ENCODE assay signal across 26 mouse cellular contexts in the genomic region with DNA sequence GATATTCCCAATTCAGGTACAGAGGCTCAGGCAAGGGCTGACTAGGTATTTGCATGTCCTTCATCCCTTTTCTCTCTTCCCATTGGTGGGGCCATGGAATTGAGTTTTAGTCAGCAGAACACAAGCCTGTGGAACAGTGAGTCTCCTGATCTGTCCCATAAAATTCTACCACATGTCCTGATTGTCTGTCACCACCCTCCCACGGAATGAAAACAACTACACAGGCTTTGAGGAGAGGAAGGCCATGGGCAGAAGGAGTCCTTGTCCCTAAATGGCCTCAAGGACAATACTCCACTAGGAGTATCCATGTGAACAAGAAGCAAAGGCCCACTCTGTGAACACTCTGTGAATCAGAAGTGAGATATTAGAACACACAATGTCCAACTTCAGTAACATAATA.
DNase-seq lines count a peak whose midpoint lies in the region; ATAC-seq and TF ChIP-seq lines count a peak whose summit lies in the region.
"Had no signal": no experiment of that assay in that cellular context is flagged by ENCODE, and none has a peak within 500 bp of the region (broad histone marks: within the 10 kb centered on the region; RNA-seq: fewer than 3 reads in every experiment).

No protein-coding gene starts in this region.

- H3K4me3 ChIP-seq in heart, postnatal 0 days (ENCODE audit: low read depth, low read length): no peak overlapping the region
- H3K4me3 ChIP-seq: embryonic facial prominence, embryonic 12.5 days; embryonic facial prominence, embryonic 15.5 days; gastrocnemius, adult 2 months; heart, embryonic 12.5 days; heart, embryonic 15.5 days; hindbrain, embryonic 10.5 days; hindbrain, embryonic 13.5 days; intestine, embryonic 15.5 days had no signal

- H3K4me2 ChIP-seq in heart, postnatal 0 days (ENCODE audit: low read depth, low read length): no peak overlapping the region
- H3K4me2 ChIP-seq: embryonic facial prominence, embryonic 12.5 days; embryonic facial prominence, embryonic 15.5 days; heart, embryonic 12.5 days; heart, embryonic 15.5 days; hindbrain, embryonic 13.5 days; intestine, embryonic 15.5 days had no signal

- TF ChIP-seq CTCF in heart, postnatal 0 days (IDR thresholded peaks at IDR 0.05; ENCODE audit: low read depth): no peak

- no peak for TF ChIP-seq EP300 in heart, postnatal 0 days (IDR thresholded peaks at IDR 0.05; ENCODE audit: low read depth)

- peak; percentile 36; the same call in 1 of the 2 replicates for ATAC-seq in heart, postnatal 0 days (ENCODE audit: insufficient read depth, low read depth)
- ATAC-seq: CD4-positive, CD25-positive, alpha-beta regulatory T cell, adult 4 months; forebrain, embryonic 14.5 days; forebrain, postnatal 0 days; hindbrain, embryonic 16.5 days; intestine, embryonic 15.5 days had no signal

- no peaks in the 10 kb centered on the region for H3K27me3 ChIP-seq in heart, postnatal 0 days (ENCODE audit: control insufficient read depth, insufficient read depth, low read length)
- H3K27me3 ChIP-seq: embryonic facial prominence, embryonic 12.5 days; embryonic facial prominence, embryonic 15.5 days; heart, embryonic 12.5 days; heart, embryonic 15.5 days; hindbrain, embryonic 13.5 days; intestine, embryonic 15.5 days had no signal

- H3K4me1 ChIP-seq in heart, postnatal 0 days (ENCODE audit: control insufficient read depth, insufficient read depth): peaks cover 17% of the 10 kb centered on the region
- H3K4me1 ChIP-seq: embryonic facial prominence, embryonic 12.5 days; embryonic facial prominence, embryonic 15.5 days; hindbrain, embryonic 13.5 days; intestine, embryonic 15.5 days had no signal

- no peaks in the 10 kb centered on the region for H3K9me3 ChIP-seq in heart, postnatal 0 days (replicated peaks; ENCODE audit: control insufficient read depth, low read length)
- H3K9me3 ChIP-seq: embryonic facial prominence, embryonic 12.5 days; embryonic facial prominence, embryonic 15.5 days; heart, embryonic 12.5 days; heart, embryonic 15.5 days; hindbrain, embryonic 10.5 days; hindbrain, embryonic 13.5 days; intestine, embryonic 15.5 days had no signal

- DNase-seq in adrenal gland, adult 8-10 months: peak; percentile 20
- DNase-seq in adrenal gland, adult 18-20 months (ENCODE audit: low spot score in 2 of 2): no peak
- DNase-seq in heart, postnatal 0 days (ENCODE audit: low spot score): no peak
- no peak for DNase-seq in heart, postnatal 25 days (ENCODE audit: low spot score)
- DNase-seq in testis, postnatal 14 days (ENCODE audit: low spot score): peak; percentile 46
- DNase-seq in testis, postnatal 10 days (ENCODE audit: low spot score): no peak
- DNase-seq: cerebellum, adult 11 months; cerebellum, adult 2 months; cerebellum, adult 9-11 months; cerebellum, postnatal 25 days; forebrain, postnatal 0 days; gastrocnemius, adult 2 months; gastrocnemius, postnatal 14 days; heart, adult 18-20 months; heart, postnatal 36 days; kidney, adult 11 months had no signal

- intact Hi-C loops in heart, postnatal 25 days (cut with DNase I): no loop called here

- H3K36me3 ChIP-seq in heart, postnatal 0 days (replicated peaks; ENCODE audit: control insufficient read depth, insufficient read depth, low read length): peaks cover 11% of the 10 kb centered on the region; the same call in 1 of the 2 replicates
- H3K36me3 ChIP-seq: embryonic facial prominence, embryonic 12.5 days; embryonic facial prominence, embryonic 15.5 days; heart, embryonic 15.5 days; hindbrain, embryonic 10.5 days; hindbrain, embryonic 13.5 days; intestine, embryonic 15.5 days had no signal

- H3K27ac ChIP-seq in heart, postnatal 0 days (ENCODE audit: low read depth): no peak overlapping the region
- H3K27ac ChIP-seq: embryonic facial prominence, embryonic 12.5 days; embryonic facial prominence, embryonic 15.5 days; gastrocnemius, adult 2 months; heart, embryonic 15.5 days; hindbrain, embryonic 10.5 days; hindbrain, embryonic 13.5 days; intestine, embryonic 15.5 days had no signal

- no peak overlapping the region for H3K9ac ChIP-seq in heart, postnatal 0 days (replicated peaks; ENCODE audit: low read depth, low read length)
- H3K9ac ChIP-seq: embryonic facial prominence, embryonic 12.5 days; embryonic facial prominence, embryonic 15.5 days; forebrain, postnatal 0 days; heart, embryonic 12.5 days; heart, embryonic 15.5 days; hindbrain, embryonic 13.5 days; intestine, embryonic 15.5 days had no signal

- 21% methylated on average over 1 of the region's 1 CpGs for WGBS in heart, postnatal 0 days

Comparison
In these comparisons a context has a peak if more than half of its experiments do, and no peak if none do; other contexts are left out.
1. DNase-seq: peak in adrenal gland, adult 8-10 months (single experiment) and testis, postnatal 14 days (single experiment); none in adrenal gland, adult 18-20 months (0 of 2), heart, postnatal 0 days (single experiment), heart, postnatal 25 days (single experiment) and testis, postnatal 10 days (single experiment).